43 mouse cellular contexts compared by ENCODE assay signal in genomic region chr9:62229985-62230384, GRCm38 (mm10). TPM values are rescaled to one million over a fixed set of nuclear protein-coding genes. Genes with fewer than 3 reads are reported as not detected.
A peak's percentile ranks its signal among the peaks of the same experiment; 100 is the strongest.
DNase-seq lines count a peak whose midpoint lies in the region; ATAC-seq lines count a peak whose summit lies in the region.
"Had no signal": no experiment of that assay in that cellular context is flagged by ENCODE, and none has a peak within 500 bp of the region (broad histone marks: within the 10 kb centered on the region; RNA-seq: fewer than 3 reads in every experiment).

No protein-coding gene starts in this region.

- no peaks in the 10 kb centered on the region for H3K27me3 ChIP-seq in heart, embryonic 12.5 days (replicated peaks)
- H3K27me3 ChIP-seq: forebrain, embryonic 12.5 days; heart, embryonic 15.5 days; hindbrain, embryonic 12.5 days; intestine, embryonic 15.5 days; limb, embryonic 13.5 days; lung, embryonic 15.5 days; neural tube, embryonic 12.5 days; Patski had no signal

- intact Hi-C loops in left cerebral cortex, postnatal 4 days (cut with DNase I), result loop anchor here (10.0 kb wide), 1 partner anchor 115 kb away; no protein-coding TSS in a partner anchor
- intact Hi-C loops in left cerebral cortex, postnatal 14 days (cut with DNase I), result no loop called here

- H3K9me3 ChIP-seq in heart, embryonic 12.5 days (replicated peaks), result no peaks in the 10 kb centered on the region
- H3K9me3 ChIP-seq: forebrain, embryonic 12.5 days; heart, embryonic 15.5 days; hindbrain, embryonic 12.5 days; intestine, embryonic 15.5 days; limb, embryonic 13.5 days; lung, embryonic 15.5 days; midbrain, embryonic 10.5 days; neural tube, embryonic 12.5 days had no signal

- no peak overlapping the region for H3K27ac ChIP-seq in heart, embryonic 12.5 days (ENCODE audit: poor library complexity, severe bottlenecking)
- H3K27ac ChIP-seq: forebrain, embryonic 12.5 days; heart, embryonic 15.5 days; hindbrain, embryonic 12.5 days; hindbrain, postnatal 0 days; intestine, embryonic 15.5 days; kidney, postnatal 0 days; limb, embryonic 13.5 days; lung, embryonic 15.5 days; midbrain, embryonic 10.5 days; neural tube, embryonic 12.5 days had no signal

- 73% methylated on average over 2 of the region's 2 CpGs for WGBS in heart, embryonic 12.5 days

- H3K4me3 ChIP-seq in heart, embryonic 12.5 days, result no peak overlapping the region
- H3K4me3 ChIP-seq: erythroblast, embryonic 14.5 days; forebrain, embryonic 12.5 days; heart, embryonic 15.5 days; hindbrain, embryonic 12.5 days; intestine, embryonic 15.5 days; limb, embryonic 13.5 days; lung, embryonic 15.5 days; midbrain, embryonic 10.5 days; myocyte; neural tube, embryonic 12.5 days had no signal

- H3K4me1 ChIP-seq in heart, embryonic 12.5 days (replicated peaks), result peaks cover 20% of the 10 kb centered on the region
- H3K4me1 ChIP-seq: forebrain, embryonic 12.5 days; hindbrain, embryonic 12.5 days; lung, embryonic 15.5 days; midbrain, embryonic 10.5 days; neural tube, embryonic 12.5 days had no signal

- no peaks in the 10 kb centered on the region for H3K36me3 ChIP-seq in heart, embryonic 12.5 days
- H3K36me3 ChIP-seq: forebrain, embryonic 12.5 days; heart, embryonic 15.5 days; hindbrain, embryonic 12.5 days; intestine, embryonic 15.5 days; limb, embryonic 13.5 days; lung, embryonic 15.5 days; midbrain, embryonic 10.5 days; neural tube, embryonic 12.5 days had no signal

- peak; percentile 55 for DNase-seq in left cerebral cortex, adult 11 months (ENCODE audit: low spot score)
- DNase-seq in left cerebral cortex, postnatal 4 days, result no peak
- DNase-seq in brain, adult 2 months (ENCODE audit: low read depth, low spot score), result peak; percentile 76
- DNase-seq in left cerebral cortex, postnatal 14 days (ENCODE audit: low spot score in 2 of 2), result peak; percentile 71 to 84
- peak; percentile 75 to 78 for DNase-seq in right cerebral cortex, postnatal 10 days (ENCODE audit: low spot score in 2 of 2)
- DNase-seq in layer of hippocampus, postnatal 10 days (ENCODE audit: low spot score in 2 of 2), result no peak
- no peak for DNase-seq in cerebellum, postnatal 14 days
- DNase-seq: adrenal gland, postnatal 10 days; cerebellum, adult 11 months; cerebellum, adult 9-11 months; forebrain, postnatal 0 days; kidney, adult 8-10 months; layer of hippocampus, adult 9-11 months; thymus, postnatal 14 days had no signal

- no peak for ATAC-seq in heart, embryonic 12.5 days (ENCODE audit: insufficient number of reproducible peaks, low FRiP score)
- ATAC-seq: forebrain, postnatal 0 days; hindbrain, postnatal 0 days; midbrain, embryonic 16.5 days; Patski had no signal

- H3K4me2 ChIP-seq in heart, embryonic 12.5 days, result no peak overlapping the region
- H3K4me2 ChIP-seq: forebrain, embryonic 12.5 days; heart, embryonic 15.5 days; hindbrain, embryonic 12.5 days; intestine, embryonic 15.5 days; limb, embryonic 13.5 days; liver, embryonic 11.5 days; lung, embryonic 15.5 days; neural tube, embryonic 12.5 days had no signal

- no peak overlapping the region for H3K9ac ChIP-seq in heart, embryonic 12.5 days
- H3K9ac ChIP-seq: forebrain, embryonic 12.5 days; forebrain, postnatal 0 days; heart, embryonic 15.5 days; hindbrain, embryonic 12.5 days; intestine, embryonic 15.5 days; limb, embryonic 13.5 days; lung, embryonic 15.5 days; neural tube, embryonic 12.5 days had no signal

RNA-seq across cellular contexts. Expression of gene Spesp1, which starts 52.0 kb away (rescaled TPM):
- total RNA-seq in left cerebral cortex, postnatal 4 days (2021), result not detected
- not detected for total RNA-seq in left cerebral cortex, postnatal 14 days (2021)
- total RNA-seq in layer of hippocampus, postnatal 10 days (2021), result under 1 TPM in 1 of 2 experiments, not detected in 1; 0.11 TPM
- not detected in 2 replicates for polyA plus RNA-seq in heart, embryonic 12.5 days (2016; fragmentation: Nextera tagmentation; extraction: Ambion mirVana)
- total RNA-seq: adrenal gland, postnatal 10 days; common myeloid progenitor, adult 5-6 weeks; gastrocnemius, adult 8-10 months; gastrocnemius, postnatal 4 days; heart, adult 8-10 months; heart, postnatal 25 days; hindbrain, postnatal 0 days; megakaryocyte progenitor cell, adult 5-6 weeks; MEL had no signal
- polyA plus RNA-seq: embryonic facial prominence, embryonic 14.5 days; erythroblast, embryonic 14.5 days; forebrain, embryonic 12.5 days; forebrain, postnatal 0 days; heart, embryonic 15.5 days; hindbrain, embryonic 12.5 days; hindbrain, postnatal 0 days; intestine, embryonic 15.5 days; kidney, postnatal 0 days; large intestine, adult 2 months; limb, embryonic 13.5 days; liver, embryonic 11.5 days; liver, embryonic 16.5 days; lung, embryonic 15.5 days; midbrain, embryonic 10.5 days; midbrain, embryonic 16.5 days; myocyte; neural tube, embryonic 12.5 days; Patski; small intestine, adult 2 months; stomach, embryonic 14.5 days; urinary bladder, adult 2 months had no signal

Comparison
In these comparisons a context has a peak if more than half of its experiments do, and no peak if none do; other contexts are left out.
1. DNase-seq: peak in left cerebral cortex, adult 11 months (single experiment), brain, adult 2 months (single experiment), left cerebral cortex, postnatal 14 days (2 of 2) and right cerebral cortex, postnatal 10 days (2 of 2); none in left cerebral cortex, postnatal 4 days (single experiment), layer of hippocampus, postnatal 10 days (0 of 2) and cerebellum, postnatal 14 days (0 of 2).